Mouse (Mus musculus) forebrain, embryonic 15.5 days (tissue): ENCODE measurements around the gene Wnt2. TPM values are rescaled to one million over a fixed set of nuclear protein-coding genes. Genes with fewer than 3 reads are reported as not detected.

Source experiments
- ATAC-seq: fragments of 200-750 bp; cut with Nextera tagmentation; replicated peaks from 2 replicates; pipeline ENCODE4 v1.8.0; 2017; ENCODE audit warnings: mild to moderate bottlenecking, moderate TSS enrichment, moderate library complexity
- H3K27ac ChIP-seq: fragments of 300-500 bp; sonication (generic); replicated peaks from 2 replicates; pipeline ENCODE4 v1.5.1; 2015; ENCODE audit warnings: mild to moderate bottlenecking, inconsistent platforms
- H3K27me3 ChIP-seq: fragments of 300-500 bp; sonication (generic); 2 replicates; pipeline ENCODE4 v1.6.1; 2015; ENCODE audit warnings: inconsistent platforms
- H3K36me3 ChIP-seq: fragments of 300-500 bp; sonication (generic); 2 replicates; pipeline ENCODE4 v1.6.1; 2015; ENCODE audit warnings: mild to moderate bottlenecking, inconsistent platforms
- H3K4me1 ChIP-seq: fragments of 300-500 bp; sonication (generic); 2 replicates; pipeline ENCODE4 v1.6.1; 2015; ENCODE audit warnings: inconsistent platforms
- H3K4me2 ChIP-seq: fragments of 300-500 bp; sonication (generic); replicated peaks from 2 replicates; pipeline ENCODE4 v1.6.1; 2015; ENCODE audit warnings: mild to moderate bottlenecking, inconsistent platforms
- H3K4me3 ChIP-seq: fragments of 300-500 bp; sonication (generic); 2 replicates; pipeline ENCODE4 v1.5.1; 2015; ENCODE audit warnings: mild to moderate bottlenecking, inconsistent platforms
- H3K9ac ChIP-seq: fragments of 300-500 bp; sonication (generic); replicated peaks from 2 replicates; pipeline ENCODE4 v1.6.1; 2015; ENCODE audit warnings: mild to moderate bottlenecking, inconsistent platforms
- H3K9me3 ChIP-seq: fragments of 300-500 bp; sonication (generic); 2 replicates; pipeline ENCODE4 v1.6.1; 2016; ENCODE audit warnings: inconsistent platforms
- WGBS: fragments of 180-500 bp; shearing (Covaris S2); methylation state at CpG from one replicate; pipeline ENCODE4 v1.1.7; 2015; ENCODE audit warnings: mixed read lengths; 5-methylcytosine and 5-hydroxymethylcytosine counted together
- polyA plus RNA-seq: library from polyadenylated mRNA; unstranded; fragments of >200 nt; fragmentation: Nextera tagmentation; extraction: Ambion mirVana; gene quantifications from 2 replicates; pipeline ENCODE4 v1.2.1, GENCODE M21; 2015

Wnt2 gene
- polyA plus RNA-seq, 1 experiment from 2014 or later, result 0.19 TPM

DNA sequence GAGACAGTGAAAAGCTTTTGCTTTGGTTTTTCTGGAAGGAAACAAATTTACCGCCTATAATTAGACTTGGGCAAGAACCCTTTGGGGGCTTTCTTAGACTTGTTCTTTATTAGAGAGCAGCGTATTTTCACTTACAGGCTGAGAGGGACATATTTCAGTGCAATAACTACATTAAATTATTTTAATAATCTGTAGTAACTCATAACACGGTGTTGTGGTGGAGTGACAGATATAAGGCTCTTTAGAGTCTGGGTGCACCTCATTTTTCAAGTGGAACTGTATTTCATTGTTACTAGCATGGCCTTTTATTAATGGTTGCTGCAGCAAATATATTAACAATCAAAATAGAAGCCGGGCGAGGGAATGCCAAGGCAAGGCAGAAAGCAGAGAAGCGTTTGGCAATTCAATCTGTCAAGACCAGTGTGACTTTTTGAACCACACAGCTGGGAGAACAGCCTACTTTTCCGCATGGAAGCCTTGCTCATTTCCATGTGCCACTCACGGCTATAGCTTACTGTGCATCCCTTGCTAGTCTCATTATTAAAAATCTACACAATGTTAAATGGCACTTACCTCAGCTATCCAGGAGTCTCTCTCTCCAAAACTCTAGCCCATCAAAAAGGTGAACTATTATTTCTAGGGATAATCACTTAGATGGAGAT is 6.1 kb downstream of the Wnt2 start:
- Histone ChIP-seq H3K9me3 (no peaks in the 10 kb centered on the region), H3K27me3 (peaks cover 6% of the 10 kb centered on the region; the same call in 1 of the 2 replicates), H3K36me3 (no peaks in the 10 kb centered on the region), H3K4me1 (no peaks in the 10 kb centered on the region), H3K27ac (no peak overlapping the region), H3K4me2 (no peak overlapping the region), H3K9ac (no peak overlapping the region), H3K4me3 (no peak overlapping the region)
- ATAC-seq, result no peak
- 81% methylated on average over 8 of the region's 8 CpGs for WGBS

- no peaks in the 10 kb centered on the region for H3K9me3 ChIP-seq
- WGBS, result 79% methylated on average over 7 of the region's 7 CpGs
- H3K27me3 ChIP-seq, result no peaks in the 10 kb centered on the region
- H3K9ac ChIP-seq, result no peak overlapping the region
- no peaks in the 10 kb centered on the region for H3K4me1 ChIP-seq
- no peak overlapping the region for H3K4me3 ChIP-seq
- no peak for ATAC-seq
- H3K4me2 ChIP-seq, result no peak overlapping the region
- H3K27ac ChIP-seq, result no peak overlapping the region
- no peaks in the 10 kb centered on the region for H3K36me3 ChIP-seq
Measured at GRCm38 (mm10) chr6:18013346-18013745, 17.0 kb downstream of the Wnt2 start.

GRCm38 (mm10) chr6:18007356-18007755 is 23.0 kb downstream of the Wnt2 start:
- Histone ChIP-seq H3K36me3 (no peaks in the 10 kb centered on the region), H3K9me3 (no peaks in the 10 kb centered on the region), H3K4me2 (no peak overlapping the region), H3K9ac (no peak overlapping the region), H3K27ac (no peak overlapping the region), H3K4me1 (no peaks in the 10 kb centered on the region), H3K27me3 (no peaks in the 10 kb centered on the region), H3K4me3 (no peak overlapping the region)
- 81% methylated on average over 3 of the region's 3 CpGs for WGBS
- no peak for ATAC-seq

DNA sequence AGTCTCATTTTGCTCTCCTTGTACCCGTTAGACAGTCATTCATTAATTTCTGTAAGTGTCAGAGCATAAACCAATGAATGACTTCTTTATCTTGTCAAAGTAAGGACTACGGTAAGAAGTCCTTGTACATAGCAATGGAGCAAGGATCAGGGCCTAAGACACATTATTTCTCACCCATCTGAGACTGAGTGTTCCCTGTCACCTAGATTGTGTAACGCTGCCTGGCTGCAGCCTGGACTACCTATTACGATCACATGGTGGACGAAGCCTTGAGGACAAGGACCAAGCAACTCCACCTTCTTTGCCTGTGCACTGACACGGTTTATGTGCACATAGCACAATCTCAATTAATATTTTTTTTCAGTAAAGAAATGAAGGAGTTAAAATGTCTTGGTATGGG is 28.3 kb downstream of the Wnt2 start:
- ATAC-seq, result no peak
- WGBS, result 93% methylated on average over 6 of the region's 6 CpGs
- H3K4me2 ChIP-seq, result no peak overlapping the region
- H3K9me3 ChIP-seq, result no peaks in the 10 kb centered on the region
- H3K27me3 ChIP-seq, result no peaks in the 10 kb centered on the region
- no peak overlapping the region for H3K9ac ChIP-seq
- no peaks in the 10 kb centered on the region for H3K36me3 ChIP-seq
- H3K4me1 ChIP-seq, result no peaks in the 10 kb centered on the region
- no peak overlapping the region for H3K4me3 ChIP-seq
- no peak overlapping the region for H3K27ac ChIP-seq

DNA sequence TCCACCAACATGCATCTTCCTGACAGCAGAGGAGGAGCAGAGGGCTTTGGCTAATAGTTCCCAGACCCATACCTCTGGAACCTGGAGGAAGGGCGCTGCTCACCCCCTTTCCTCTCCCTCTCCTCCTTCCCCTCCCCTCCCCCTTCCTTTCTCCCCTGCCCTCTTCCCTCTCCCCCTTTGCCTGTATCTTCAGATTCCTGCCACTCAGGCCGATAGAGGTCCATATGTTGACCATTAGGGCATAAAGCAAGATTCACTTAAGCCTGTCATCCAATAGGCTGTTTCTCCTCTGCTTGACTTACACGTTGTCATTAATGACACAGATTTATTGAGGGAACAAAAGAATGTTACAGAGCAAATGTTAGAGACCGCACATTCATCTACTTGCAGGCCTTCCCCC is 31.9 kb downstream of the Wnt2 start:
- H3K9me3 ChIP-seq, result no peaks in the 10 kb centered on the region
- ATAC-seq, result no peak
- H3K27ac ChIP-seq, result no peak overlapping the region
- H3K4me3 ChIP-seq, result no peak overlapping the region
- no peak overlapping the region for H3K4me2 ChIP-seq
- no peaks in the 10 kb centered on the region for H3K36me3 ChIP-seq
- H3K27me3 ChIP-seq, result no peaks in the 10 kb centered on the region
- no peaks in the 10 kb centered on the region for H3K4me1 ChIP-seq
- H3K9ac ChIP-seq, result no peak overlapping the region
- WGBS, result 73% methylated on average over 4 of the region's 4 CpGs

DNA sequence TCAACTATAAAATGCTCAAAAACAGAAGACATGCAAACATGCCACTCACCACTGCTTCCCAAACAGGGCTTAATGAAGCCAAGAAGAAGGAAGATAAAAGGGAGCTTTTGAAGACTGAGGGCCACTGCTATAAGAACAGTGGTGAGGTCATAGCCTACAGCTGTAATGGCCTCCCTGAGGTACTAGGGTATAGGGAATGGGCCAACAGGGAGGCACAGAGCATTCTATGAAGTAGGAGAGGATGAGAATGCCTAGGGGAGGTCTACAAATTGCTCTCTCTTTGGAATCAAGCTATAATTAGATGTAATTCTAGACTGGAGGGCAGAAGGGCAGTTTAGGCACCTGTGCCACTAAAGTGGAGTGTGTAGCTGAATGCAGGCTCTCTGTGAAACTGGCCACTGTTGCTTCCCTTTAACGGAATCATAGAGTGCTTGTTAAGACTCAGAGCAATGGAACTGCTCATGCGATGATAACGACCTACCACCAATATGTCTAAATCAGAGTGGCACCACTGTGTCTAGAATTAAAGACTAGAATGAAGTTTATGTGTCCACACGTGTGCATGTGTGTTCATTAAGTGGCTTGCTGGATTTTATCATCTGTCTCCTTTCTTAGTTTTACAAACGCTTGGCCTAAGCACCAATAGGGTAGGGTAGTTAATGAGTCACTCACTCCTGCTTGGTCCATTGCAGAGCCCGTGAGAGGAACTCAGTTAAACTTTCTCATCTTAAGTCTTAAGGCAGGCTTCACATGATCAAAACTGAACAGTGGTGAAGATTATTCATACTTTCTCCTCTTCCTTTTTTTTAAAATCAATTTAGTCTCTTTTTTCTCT is 35.2 kb downstream of the Wnt2 start:
- no peak overlapping the region for H3K9ac ChIP-seq
- H3K36me3 ChIP-seq, result no peaks in the 10 kb centered on the region
- no peak overlapping the region for H3K4me3 ChIP-seq
- 26% methylated on average over 6 of the region's 6 CpGs for WGBS
- no peak overlapping the region for H3K27ac ChIP-seq
- H3K4me1 ChIP-seq, result no peaks in the 10 kb centered on the region
- no peak overlapping the region for H3K4me2 ChIP-seq
- peak; percentile 60; the same call in 1 of the 2 replicates for ATAC-seq
- no peaks in the 10 kb centered on the region for H3K9me3 ChIP-seq
- no peaks in the 10 kb centered on the region for H3K27me3 ChIP-seq

- H3K4me1 ChIP-seq, result no peaks in the 10 kb centered on the region
- H3K36me3 ChIP-seq, result no peaks in the 10 kb centered on the region
- 75% methylated on average over 7 of the region's 7 CpGs for WGBS
- no peak overlapping the region for H3K4me2 ChIP-seq
- no peak overlapping the region for H3K4me3 ChIP-seq
- H3K27me3 ChIP-seq, result no peaks in the 10 kb centered on the region
- H3K9me3 ChIP-seq, result no peaks in the 10 kb centered on the region
- ATAC-seq, result no peak
- no peak overlapping the region for H3K9ac ChIP-seq
- no peak overlapping the region for H3K27ac ChIP-seq
Measured at GRCm38 (mm10) chr6:17991625-17992024, 38.8 kb downstream of the Wnt2 start.

- H3K9me3 ChIP-seq, result no peaks in the 10 kb centered on the region
- no peak overlapping the region for H3K4me3 ChIP-seq
- no peak overlapping the region for H3K9ac ChIP-seq
- WGBS, result 92% methylated on average over 9 of the region's 9 CpGs
- no peak for ATAC-seq
- H3K4me1 ChIP-seq, result no peaks in the 10 kb centered on the region
- no peak overlapping the region for H3K27ac ChIP-seq
- no peaks in the 10 kb centered on the region for H3K27me3 ChIP-seq
- no peak overlapping the region for H3K4me2 ChIP-seq
- no peaks in the 10 kb centered on the region for H3K36me3 ChIP-seq
Measured at GRCm38 (mm10) chr6:17990173-17991028, 40.0 kb downstream of the Wnt2 start.

GRCm38 (mm10) chr6:17979361-17979760 is 51.0 kb downstream of the Wnt2 start:
- Histone ChIP-seq H3K36me3 (no peaks in the 10 kb centered on the region), H3K9me3 (no peaks in the 10 kb centered on the region), H3K27ac (no peak overlapping the region), H3K4me2 (no peak overlapping the region), H3K4me1 (no peaks in the 10 kb centered on the region), H3K9ac (no peak overlapping the region), H3K4me3 (no peak overlapping the region), H3K27me3 (no peaks in the 10 kb centered on the region)
- no peak for ATAC-seq
- 86% methylated on average over 1 of the region's 1 CpGs for WGBS

GRCm38 (mm10) chr6:17978881-17979280 is 51.5 kb downstream of the Wnt2 start:
- ATAC-seq, result no peak
- H3K4me1 ChIP-seq, result no peaks in the 10 kb centered on the region
- H3K4me3 ChIP-seq, result no peak overlapping the region
- H3K36me3 ChIP-seq, result no peaks in the 10 kb centered on the region
- H3K9ac ChIP-seq, result no peak overlapping the region
- no peak overlapping the region for H3K27ac ChIP-seq
- H3K27me3 ChIP-seq, result no peaks in the 10 kb centered on the region
- no peaks in the 10 kb centered on the region for H3K9me3 ChIP-seq
- H3K4me2 ChIP-seq, result no peak overlapping the region
- WGBS, result 67% methylated on average over 3 of the region's 3 CpGs

DNA sequence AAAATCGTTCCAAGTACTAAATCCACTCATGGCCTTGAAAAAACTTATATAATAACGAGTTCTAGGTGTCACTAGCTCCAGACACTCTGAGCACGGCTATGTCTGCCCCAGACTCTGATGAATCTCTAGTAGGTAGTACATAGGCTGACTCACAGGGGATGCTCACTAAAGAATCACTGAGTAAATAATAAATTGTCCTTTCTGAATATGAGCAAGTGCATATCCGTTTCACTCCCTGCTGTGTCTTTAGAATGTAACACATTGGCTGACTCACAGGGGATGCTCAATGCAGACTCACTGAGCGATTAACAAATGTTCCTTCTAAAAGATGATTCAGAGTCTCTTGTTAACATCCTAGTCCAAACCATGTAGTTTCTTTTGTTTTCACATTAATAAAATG is 52.1 kb downstream of the Wnt2 start:
- Histone ChIP-seq H3K4me2 (no peak overlapping the region), H3K4me3 (no peak overlapping the region), H3K4me1 (no peaks in the 10 kb centered on the region), H3K27ac (no peak overlapping the region), H3K27me3 (no peaks in the 10 kb centered on the region), H3K36me3 (no peaks in the 10 kb centered on the region), H3K9me3 (no peaks in the 10 kb centered on the region), H3K9ac (no peak overlapping the region)
- ATAC-seq, result no peak
- 77% methylated on average over 5 of the region's 5 CpGs for WGBS

- Histone ChIP-seq H3K9ac (no peak overlapping the region), H3K27ac (no peak overlapping the region), H3K36me3 (no peaks in the 10 kb centered on the region), H3K4me1 (no peaks in the 10 kb centered on the region), H3K4me2 (no peak overlapping the region), H3K9me3 (no peaks in the 10 kb centered on the region), H3K4me3 (no peak overlapping the region), H3K27me3 (no peaks in the 10 kb centered on the region)
- no peak for ATAC-seq
- 67% methylated on average over 1 of the region's 1 CpGs for WGBS
Measured at GRCm38 (mm10) chr6:17977165-17977564, 53.2 kb downstream of the Wnt2 start.
